ENCODE assay signal across 8 mouse cellular contexts in the genomic region with DNA sequence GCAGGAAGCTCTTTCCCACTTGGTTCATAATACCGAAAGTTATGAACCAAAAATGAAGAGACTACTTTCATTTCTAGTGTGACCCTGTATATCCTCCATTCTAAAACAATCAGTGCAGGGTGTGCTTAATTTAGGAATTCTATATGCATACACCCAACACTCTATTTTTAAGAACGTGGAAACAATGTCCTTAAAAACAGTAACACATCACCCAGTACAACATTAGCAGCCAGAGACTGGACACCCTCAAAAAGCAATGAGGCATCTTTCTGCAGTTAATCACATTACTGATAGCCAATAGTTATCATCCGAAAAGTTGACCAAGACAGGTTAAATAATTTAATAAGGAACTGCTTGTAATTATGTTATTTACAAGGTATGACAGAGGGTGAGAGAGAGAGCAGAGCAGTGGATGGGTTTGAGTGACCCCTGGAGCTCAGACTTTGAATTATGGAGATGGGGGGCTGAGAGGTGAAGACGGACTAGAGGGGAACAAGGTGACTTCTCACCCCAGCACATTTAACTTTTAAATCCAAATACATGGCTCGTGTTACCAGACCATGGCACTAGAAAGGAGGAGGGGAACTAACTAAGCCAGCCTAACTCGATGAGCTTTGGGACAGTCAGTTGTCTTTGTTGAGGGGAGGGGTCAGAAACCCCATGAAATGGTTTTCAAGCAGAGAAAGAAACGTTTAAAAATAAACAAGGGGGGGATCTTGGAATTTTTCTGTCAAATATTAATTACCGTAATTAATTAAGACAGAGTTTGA. TPM values are rescaled to one million over a fixed set of nuclear protein-coding genes. Genes with fewer than 3 reads are reported as not detected.
DNase-seq lines count a peak whose midpoint lies in the region; ATAC-seq and TF ChIP-seq lines count a peak whose summit lies in the region.

No protein-coding gene starts in this region.

- DNase-seq in heart, postnatal 36 days = no peak
- peak; percentile 37 for DNase-seq in embryo, embryonic 11 days
- no peak for DNase-seq in hindbrain, embryonic 14.5 days (ENCODE audit: low spot score)
- no peak for DNase-seq in midbrain, postnatal 0 days (ENCODE audit: low spot score)
- no peak for DNase-seq in right cerebral cortex, adult 18-20 months
- no peak for DNase-seq in T-cell, adult 2 months (ENCODE audit: low spot score)
- no peak for DNase-seq in natural killer cell, adult 2 months (ENCODE audit: low spot score in 2 of 2)

- H3K9me3 ChIP-seq in heart, embryonic 11.5 days (replicated peaks; ENCODE audit: control insufficient read depth, low read length) = no peaks in the 10 kb centered on the region
- H3K9me3 ChIP-seq in hindbrain, embryonic 14.5 days (ENCODE audit: control insufficient read depth, low read length) = no peaks in the 10 kb centered on the region
- H3K9me3 ChIP-seq in midbrain, postnatal 0 days (ENCODE audit: low read length) = no peaks in the 10 kb centered on the region

- 0 out of 2 replicates have a peak overlapping the region, but pooled peaks have one; percentile 48 for H3K4me3 ChIP-seq in heart, embryonic 11.5 days (ENCODE audit: low read depth, low read length)
- peak overlapping the region; percentile 61 for H3K4me3 ChIP-seq in hindbrain, embryonic 14.5 days (replicated peaks; ENCODE audit: low read length)
- H3K4me3 ChIP-seq in midbrain, postnatal 0 days (ENCODE audit: low read depth, low read length) = peak overlapping the region; percentile 56

- intact Hi-C loops in heart, postnatal 36 days (cut with DNase I) = loop anchor here (5.0 to 10.0 kb wide), 2 partner anchors 417 to 464 kb away; a partner anchor contains a TSS

- H3K4me1 ChIP-seq in heart, embryonic 11.5 days (ENCODE audit: control insufficient read depth, insufficient read depth, low read length) = peaks cover 19% of the 10 kb centered on the region
- peaks cover 23% of the 10 kb centered on the region for H3K4me1 ChIP-seq in hindbrain, embryonic 14.5 days (replicated peaks; ENCODE audit: control insufficient read depth, insufficient read depth, low read length)
- H3K4me1 ChIP-seq in midbrain, postnatal 0 days (ENCODE audit: insufficient read depth, low read length) = no peaks in the 10 kb centered on the region

- 8% methylated on average over 8 of the region's 8 CpGs for WGBS in heart, embryonic 11.5 days (ENCODE audit: insufficient replicate concordance)
- WGBS in hindbrain, embryonic 14.5 days = 5% methylated on average over 8 of the region's 8 CpGs
- WGBS in midbrain, postnatal 0 days = 13% methylated on average over 8 of the region's 8 CpGs

- no peak for ATAC-seq in heart, embryonic 11.5 days (replicated peaks; ENCODE audit: insufficient number of reproducible peaks, low FRiP score, low TSS enrichment)
- ATAC-seq in hindbrain, embryonic 14.5 days (ENCODE audit: low FRiP score) = no peak
- ATAC-seq in midbrain, postnatal 0 days (ENCODE audit: low FRiP score) = no peak

- peaks cover 77% of the 10 kb centered on the region for H3K27me3 ChIP-seq in heart, embryonic 11.5 days (ENCODE audit: control insufficient read depth, insufficient read depth, low read length)
- H3K27me3 ChIP-seq in hindbrain, embryonic 14.5 days (ENCODE audit: control insufficient read depth, insufficient read depth, low read length) = peaks cover 4% of the 10 kb centered on the region; the same call in 1 of the 2 replicates
- peaks cover 7% of the 10 kb centered on the region for H3K27me3 ChIP-seq in midbrain, postnatal 0 days (ENCODE audit: insufficient read depth, low read length)

- TF ChIP-seq CTCF in midbrain, postnatal 0 days (IDR thresholded peaks at IDR 0.05) = no peak

- peak overlapping the region; percentile 77 for H3K4me2 ChIP-seq in heart, embryonic 11.5 days
- H3K4me2 ChIP-seq in hindbrain, embryonic 14.5 days (replicated peaks) = peak overlapping the region; percentile 64
- H3K4me2 ChIP-seq in midbrain, postnatal 0 days (ENCODE audit: low read depth, low read length, poor library complexity, severe bottlenecking) = peak overlapping the region; percentile 72

- no peak overlapping the region for H3K27ac ChIP-seq in heart, embryonic 11.5 days (ENCODE audit: low read depth, low read length)
- peak overlapping the region; percentile 98 for H3K27ac ChIP-seq in hindbrain, embryonic 14.5 days
- no peak overlapping the region for H3K27ac ChIP-seq in midbrain, postnatal 0 days (ENCODE audit: low read depth, low read length)

- no peaks in the 10 kb centered on the region for H3K36me3 ChIP-seq in heart, embryonic 11.5 days (ENCODE audit: control insufficient read depth, insufficient read depth, low read length)
- H3K36me3 ChIP-seq in hindbrain, embryonic 14.5 days (replicated peaks; ENCODE audit: control insufficient read depth, insufficient read depth) = peaks cover 8% of the 10 kb centered on the region
- no peaks in the 10 kb centered on the region for H3K36me3 ChIP-seq in midbrain, postnatal 0 days (ENCODE audit: insufficient read depth, low read length)

- no peak overlapping the region for H3K9ac ChIP-seq in heart, embryonic 11.5 days (ENCODE audit: low read depth, low read length)
- peak overlapping the region; percentile 96 for H3K9ac ChIP-seq in hindbrain, embryonic 14.5 days
- peak overlapping the region; percentile 73; the same call in 1 of the 2 replicates for H3K9ac ChIP-seq in midbrain, postnatal 0 days (replicated peaks; ENCODE audit: low read length, poor library complexity, severe bottlenecking)

RNA-seq across cellular contexts. Expression of a gene that starts 2.7 kb away (rescaled TPM):
- 0.90 and 1.6 TPM in 2 replicates for polyA plus RNA-seq in heart, embryonic 11.5 days (2014; fragmentation: Nextera tagmentation; extraction: Ambion mirVana)
- 1 to 10 TPM; 8.0 to 8.1 TPM for total RNA-seq in heart, postnatal 36 days (2021)
- polyA plus RNA-seq in hindbrain, embryonic 14.5 days (2014; fragmentation: Nextera tagmentation; extraction: Ambion mirVana) = 26.9 and 32.8 TPM in 2 replicates
- total RNA-seq in midbrain, postnatal 0 days (2014; rRNA removed) = 90.4 and 103 TPM in 2 replicates
- 5.3 and 7.1 TPM in 2 replicates for polyA plus RNA-seq in midbrain, postnatal 0 days (2015; fragmentation: Nextera tagmentation; extraction: Ambion mirVana)
